Mouse (Mus musculus) embryonic fibroblast, embryonic 13.5 days (primary cell): ENCODE measurements at regions not wholly inside any gene's neighbourhood (a gene's known extent, or its start where the extent isn't known, plus 50 kb on each side); places are given as distances from the start of the nearest gene placed in this dataset.

Experiments used
- CTCF ChIP-seq: IDR thresholded peaks from 2 replicates; pipeline ENCODE4 v1.5.1; 2011; ENCODE audit warnings: mild to moderate bottlenecking, control low read depth, low read length, moderate library complexity, borderline replicate concordance; ENCODE audit not compliant: insufficient read depth
- POLR2A ChIP-seq: IDR thresholded peaks from 2 replicates; pipeline ENCODE4 v1.6.1; 2011; ENCODE audit warnings: low read depth, mild to moderate bottlenecking, control low read depth, low read length, moderate library complexity

- TF ChIP-seq POLR2A, result no peak
- TF ChIP-seq CTCF, result no peak
These were observed 182.1 kb upstream of the Ell2 start for GRCm38 (mm10) chr13:75524481-75524880.
